Mouse (Mus musculus): ENCODE results near the gene Usp6nl.

DNA sequence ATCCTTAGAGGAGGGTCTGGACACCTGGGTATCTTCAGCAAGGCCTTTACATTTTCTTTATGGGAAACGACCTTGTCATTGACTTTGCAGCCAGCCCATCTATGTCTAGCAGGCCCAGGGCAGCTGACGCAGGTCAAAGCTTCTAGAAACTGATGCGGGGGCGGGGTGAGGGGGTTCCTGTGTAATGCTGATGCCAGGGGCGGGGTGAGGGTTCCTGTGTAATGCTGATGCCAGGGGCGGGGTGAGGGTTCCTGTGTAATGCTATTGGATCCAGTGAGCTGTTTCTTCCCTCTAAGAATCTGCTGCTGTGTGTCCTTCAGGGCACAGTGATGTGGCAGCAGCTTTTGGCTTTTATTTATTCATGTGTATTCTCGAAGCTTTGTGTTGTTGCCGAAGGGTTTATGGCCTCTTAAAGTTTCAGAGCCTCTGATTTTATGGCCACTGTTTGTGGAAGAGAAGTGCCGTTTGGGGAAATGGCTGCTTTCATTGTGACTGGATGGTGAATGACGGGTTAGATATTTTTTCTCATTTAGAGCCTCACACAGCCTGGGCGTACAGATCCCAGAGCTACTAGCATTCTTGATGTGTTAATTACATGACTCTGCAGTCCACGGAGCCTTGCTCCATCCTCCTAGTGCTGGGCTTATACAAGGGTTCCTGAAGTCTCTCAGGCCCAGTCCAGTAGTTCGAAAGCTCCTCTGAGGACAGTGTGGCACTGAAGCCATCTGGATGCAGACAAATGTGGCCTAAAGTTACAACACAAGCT, 137.0 kb downstream of the Usp6nl start:
- TF ChIP-seq CTCF (IDR thresholded peaks at IDR 0.05; ENCODE audit: extremely low read depth, insufficient read length, insufficient replicate concordance, low read depth, low read length) (no peak), POLR2A (IDR thresholded peaks at IDR 0.05; ENCODE audit: low read depth, low read length) (no peak)
